In the genomic region with DNA sequence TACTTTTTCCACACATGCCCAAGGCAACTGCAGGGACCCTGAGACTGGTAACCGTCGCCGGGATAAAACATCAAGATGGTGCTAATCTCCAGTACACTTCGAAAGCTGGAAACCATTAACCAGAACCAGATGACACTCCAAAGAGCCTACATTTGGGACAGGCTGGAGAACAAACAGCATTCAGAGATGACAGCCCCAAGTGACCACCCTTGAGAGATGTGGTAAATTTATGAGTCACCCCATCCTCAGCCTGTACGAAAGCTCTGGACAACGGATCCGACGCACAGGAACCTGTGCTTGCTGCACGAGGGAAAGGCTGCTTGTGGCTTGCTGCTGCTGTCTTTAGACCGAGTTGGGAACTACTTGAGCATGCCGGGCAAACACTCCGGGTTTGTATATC, we compare ENCODE assay signal across 11 mouse cellular contexts. TPM values are rescaled to one million over a fixed set of nuclear protein-coding genes. Genes with fewer than 3 reads are reported as not detected.
DNase-seq lines count a peak whose midpoint lies in the region; ATAC-seq and TF ChIP-seq lines count a peak whose summit lies in the region.
"Had no signal": no experiment of that assay in that cellular context is flagged by ENCODE, and none has a peak within 500 bp of the region (broad histone marks: within the 10 kb centered on the region; RNA-seq: fewer than 3 reads in every experiment).

No protein-coding gene starts in this region.

- no peak overlapping the region for H3K9ac ChIP-seq in heart, postnatal 0 days (replicated peaks; ENCODE audit: low read depth, low read length)
- H3K9ac ChIP-seq in forebrain, embryonic 13.5 days: peak overlapping the region; percentile 47; the same call in 1 of the 2 replicates
- no peak overlapping the region for H3K9ac ChIP-seq in midbrain, embryonic 15.5 days
- H3K9ac ChIP-seq: liver, embryonic 13.5 days had no signal

- no peak for TF ChIP-seq CTCF in heart, postnatal 0 days (IDR thresholded peaks at IDR 0.05; ENCODE audit: low read depth)

- H3K27ac ChIP-seq in heart, postnatal 0 days (ENCODE audit: low read depth): peak overlapping the region; percentile 72
- H3K27ac ChIP-seq in forebrain, embryonic 13.5 days: peak overlapping the region; percentile 74
- peak overlapping the region; percentile 57; the same call in 1 of the 2 replicates for H3K27ac ChIP-seq in midbrain, embryonic 15.5 days
- H3K27ac ChIP-seq: liver, embryonic 13.5 days had no signal

- DNase-seq in heart, postnatal 0 days (ENCODE audit: low spot score): peak; percentile 22
- DNase-seq in heart, adult 11 months: no peak
- DNase-seq in MN1 (ENCODE audit: low spot score): peak; percentile 64
- DNase-seq in testis, postnatal 10 days (ENCODE audit: low spot score): no peak
- no peak for DNase-seq in frontal cortex, postnatal 10 days (ENCODE audit: low spot score in 2 of 2)
- DNase-seq in ovary, postnatal 10 days (ENCODE audit: low spot score): no peak
- DNase-seq: cerebellum, adult 2 months; liver, embryonic 13.5 days; thymus, postnatal 25 days had no signal

- no peak for ATAC-seq in heart, postnatal 0 days (ENCODE audit: insufficient read depth, low read depth)
- no peak for ATAC-seq in forebrain, embryonic 13.5 days
- ATAC-seq in midbrain, embryonic 15.5 days (replicated peaks): no peak

- H3K36me3 ChIP-seq in heart, postnatal 0 days (replicated peaks; ENCODE audit: control insufficient read depth, insufficient read depth, low read length): no peaks in the 10 kb centered on the region
- no peaks in the 10 kb centered on the region for H3K36me3 ChIP-seq in forebrain, embryonic 13.5 days (ENCODE audit: poor library complexity, severe bottlenecking)
- no peaks in the 10 kb centered on the region for H3K36me3 ChIP-seq in midbrain, embryonic 15.5 days (replicated peaks)
- H3K36me3 ChIP-seq: liver, embryonic 13.5 days had no signal

- H3K27me3 ChIP-seq in heart, postnatal 0 days (ENCODE audit: control insufficient read depth, insufficient read depth, low read length): no peaks in the 10 kb centered on the region
- H3K27me3 ChIP-seq in forebrain, embryonic 13.5 days: no peaks in the 10 kb centered on the region
- no peaks in the 10 kb centered on the region for H3K27me3 ChIP-seq in midbrain, embryonic 15.5 days (replicated peaks)
- H3K27me3 ChIP-seq: liver, embryonic 13.5 days had no signal

- peaks cover 34% of the 10 kb centered on the region for H3K4me1 ChIP-seq in heart, postnatal 0 days (ENCODE audit: control insufficient read depth, insufficient read depth)
- peaks cover 42% of the 10 kb centered on the region for H3K4me1 ChIP-seq in forebrain, embryonic 13.5 days
- peaks cover 32% of the 10 kb centered on the region for H3K4me1 ChIP-seq in midbrain, embryonic 15.5 days

- peak overlapping the region; percentile 37 for H3K4me2 ChIP-seq in heart, postnatal 0 days (ENCODE audit: low read depth, low read length)
- peak overlapping the region; percentile 38; the same call in 1 of the 2 replicates for H3K4me2 ChIP-seq in forebrain, embryonic 13.5 days
- H3K4me2 ChIP-seq in midbrain, embryonic 15.5 days: 0 out of 2 replicates have a peak overlapping the region, but pooled peaks have one; percentile 6
- H3K4me2 ChIP-seq: liver, embryonic 13.5 days had no signal

- no peak for TF ChIP-seq EP300 in heart, postnatal 0 days (IDR thresholded peaks at IDR 0.05; ENCODE audit: low read depth)

- H3K4me3 ChIP-seq in heart, postnatal 0 days (ENCODE audit: low read depth, low read length): no peak overlapping the region; the same call in 1 of the 2 replicates
- no peak overlapping the region for H3K4me3 ChIP-seq in forebrain, embryonic 13.5 days
- no peak overlapping the region for H3K4me3 ChIP-seq in midbrain, embryonic 15.5 days
- H3K4me3 ChIP-seq: liver, embryonic 13.5 days had no signal

- H3K9me3 ChIP-seq in heart, postnatal 0 days (replicated peaks; ENCODE audit: control insufficient read depth, low read length): no peaks in the 10 kb centered on the region
- no peaks in the 10 kb centered on the region for H3K9me3 ChIP-seq in forebrain, embryonic 13.5 days (replicated peaks)
- H3K9me3 ChIP-seq in midbrain, embryonic 15.5 days: no peaks in the 10 kb centered on the region
- H3K9me3 ChIP-seq: liver, embryonic 13.5 days had no signal

- WGBS in heart, postnatal 0 days: 27% methylated on average over 12 of the region's 12 CpGs
- 78% methylated on average over 12 of the region's 12 CpGs for WGBS in forebrain, embryonic 13.5 days
- 75% methylated on average over 12 of the region's 12 CpGs for WGBS in midbrain, embryonic 15.5 days

RNA-seq across cellular contexts. Expression of a gene that starts 34.2 kb away (rescaled TPM):
- total RNA-seq in heart, postnatal 0 days (2014; rRNA removed; ENCODE audit: low replicate concordance): 38.3 and 55.1 TPM in 2 replicates
- 31.0 and 32.8 TPM in 2 replicates for polyA plus RNA-seq in heart, postnatal 0 days (2015; fragmentation: Nextera tagmentation; extraction: Ambion mirVana)
- 75.6 and 81.3 TPM in 2 replicates for polyA plus RNA-seq in forebrain, embryonic 13.5 days (2015; fragmentation: Nextera tagmentation; extraction: Ambion mirVana)
- polyA plus RNA-seq in midbrain, embryonic 15.5 days (2015; fragmentation: Nextera tagmentation; extraction: Ambion mirVana): 173 and 193 TPM in 2 replicates

RNA-seq across cellular contexts. Expression of a gene that starts 44.5 kb away (rescaled TPM):
- 22.3 and 57.6 TPM in 2 replicates for total RNA-seq in heart, postnatal 0 days (2014; rRNA removed; ENCODE audit: low replicate concordance)
- polyA plus RNA-seq in heart, postnatal 0 days (2015; fragmentation: Nextera tagmentation; extraction: Ambion mirVana): 44.7 and 65.9 TPM in 2 replicates
- 18.7 and 22.8 TPM in 2 replicates for polyA plus RNA-seq in forebrain, embryonic 13.5 days (2015; fragmentation: Nextera tagmentation; extraction: Ambion mirVana)
- 26.5 and 26.6 TPM in 2 replicates for polyA plus RNA-seq in midbrain, embryonic 15.5 days (2015; fragmentation: Nextera tagmentation; extraction: Ambion mirVana)

Comparison
In these comparisons a context has a peak if more than half of its experiments do, and no peak if none do; other contexts are left out.
1. DNase-seq: peak in heart, postnatal 0 days (single experiment) and MN1 (single experiment); none in heart, adult 11 months (single experiment), testis, postnatal 10 days (single experiment), frontal cortex, postnatal 10 days (0 of 2) and ovary, postnatal 10 days (single experiment).
2. Peak in every context shown above with its lines, with median percentiles within 50 percentile points of each other: H3K27ac ChIP-seq and H3K4me2 ChIP-seq.